ENCODE assay signal across 26 mouse cellular contexts in genomic region chr3:108810747-108811263, GRCm38 (mm10). TPM values are rescaled to one million over a fixed set of nuclear protein-coding genes. Genes with fewer than 3 reads are reported as not detected.
DNase-seq lines count a peak whose midpoint lies in the region; ATAC-seq lines count a peak whose summit lies in the region.
"Had no signal": no experiment of that assay in that cellular context is flagged by ENCODE, and none has a peak within 500 bp of the region (broad histone marks: within the 10 kb centered on the region; RNA-seq: fewer than 3 reads in every experiment).

No protein-coding gene starts in this region.

- H3K9ac ChIP-seq in hindbrain, embryonic 16.5 days (ENCODE audit: low read depth, low read length) = no peak overlapping the region
- H3K9ac ChIP-seq: embryonic facial prominence, embryonic 12.5 days; forebrain, embryonic 12.5 days; heart, embryonic 12.5 days; hindbrain, embryonic 12.5 days; limb, embryonic 13.5 days; liver, embryonic 12.5 days; neural tube, embryonic 12.5 days; stomach, embryonic 15.5 days had no signal

- no peaks in the 10 kb centered on the region for H3K9me3 ChIP-seq in hindbrain, embryonic 16.5 days (ENCODE audit: control insufficient read depth, low read length)
- H3K9me3 ChIP-seq: embryonic facial prominence, embryonic 12.5 days; forebrain, embryonic 12.5 days; heart, embryonic 12.5 days; hindbrain, embryonic 12.5 days; limb, embryonic 13.5 days; liver, embryonic 12.5 days; neural tube, embryonic 12.5 days; stomach, embryonic 15.5 days had no signal

- no peaks in the 10 kb centered on the region for H3K4me1 ChIP-seq in hindbrain, embryonic 16.5 days (ENCODE audit: control insufficient read depth, insufficient read depth, low read depth, low read length)
- H3K4me1 ChIP-seq: embryonic facial prominence, embryonic 12.5 days; forebrain, embryonic 12.5 days; hindbrain, embryonic 12.5 days; limb, embryonic 13.5 days; liver, embryonic 12.5 days; neural tube, embryonic 12.5 days; stomach, embryonic 15.5 days had no signal

- no peak overlapping the region for H3K27ac ChIP-seq in hindbrain, embryonic 16.5 days (ENCODE audit: low read depth, low read length)
- H3K27ac ChIP-seq: embryonic facial prominence, embryonic 12.5 days; forebrain, embryonic 12.5 days; hindbrain, embryonic 12.5 days; limb, embryonic 13.5 days; liver, embryonic 12.5 days; neural tube, embryonic 12.5 days; stomach, embryonic 15.5 days had no signal

- H3K27me3 ChIP-seq in hindbrain, embryonic 16.5 days (replicated peaks; ENCODE audit: control insufficient read depth, insufficient read depth, low read length) = no peaks in the 10 kb centered on the region
- H3K27me3 ChIP-seq: embryonic facial prominence, embryonic 12.5 days; forebrain, embryonic 12.5 days; heart, embryonic 12.5 days; hindbrain, embryonic 12.5 days; limb, embryonic 13.5 days; liver, embryonic 12.5 days; neural tube, embryonic 12.5 days; stomach, embryonic 15.5 days had no signal

- H3K36me3 ChIP-seq in hindbrain, embryonic 16.5 days (ENCODE audit: control insufficient read depth, insufficient read depth, low read length) = no peaks in the 10 kb centered on the region

- no peak overlapping the region for H3K4me3 ChIP-seq in hindbrain, embryonic 16.5 days (ENCODE audit: low read length)
- H3K4me3 ChIP-seq: embryonic facial prominence, embryonic 12.5 days; forebrain, embryonic 12.5 days; heart, embryonic 12.5 days; hindbrain, embryonic 12.5 days; limb, embryonic 13.5 days; liver, embryonic 12.5 days; neural tube, embryonic 12.5 days; stomach, embryonic 15.5 days had no signal

- 84% methylated on average over 4 of the region's 4 CpGs for WGBS in hindbrain, embryonic 16.5 days

- H3K4me2 ChIP-seq in hindbrain, embryonic 16.5 days (ENCODE audit: low read length) = no peak overlapping the region
- H3K4me2 ChIP-seq: embryonic facial prominence, embryonic 12.5 days; forebrain, embryonic 12.5 days; heart, embryonic 12.5 days; hindbrain, embryonic 12.5 days; limb, embryonic 13.5 days; liver, embryonic 12.5 days; neural tube, embryonic 12.5 days; stomach, embryonic 15.5 days had no signal

- no peak for ATAC-seq in hindbrain, embryonic 16.5 days
- ATAC-seq: liver, embryonic 12.5 days had no signal

- peak; percentile 16 for DNase-seq in adrenal gland, postnatal 25 days
- DNase-seq in adrenal gland, postnatal 10 days = no peak
- DNase-seq in kidney, adult 9 months = peak; percentile 34
- DNase-seq in kidney, postnatal 4 days = no peak
- peak; percentile 27 for DNase-seq in lung, postnatal 10 days
- DNase-seq in lung, postnatal 14 days = no peak
- DNase-seq in thymus, postnatal 10 days (ENCODE audit: low spot score in 2 of 2) = no peak
- DNase-seq: cerebellum, adult 18-20 months; cerebellum, postnatal 14 days; gastrocnemius, postnatal 14 days; heart, adult 18-20 months; heart, postnatal 10 days; kidney, adult 8-10 months; kidney, postnatal 25 days; midbrain, embryonic 14.5 days; thymus, adult 18-20 months; thymus, postnatal 4 days had no signal

RNA-seq across cellular contexts. Expression of gene Stxbp3, which starts 29.5 kb away (rescaled TPM):
- 45.0 and 63.2 TPM in 2 replicates for total RNA-seq in adrenal gland, postnatal 25 days (2021)
- total RNA-seq in adrenal gland, postnatal 10 days (2021) = 10 to 100 TPM; 40.2 to 46.6 TPM
- polyA plus RNA-seq in hindbrain, embryonic 16.5 days (2015; fragmentation: Nextera tagmentation; extraction: Ambion mirVana) = 16.7 and 17.3 TPM in 2 replicates

Comparison
In these comparisons a context has a peak if more than half of its experiments do, and no peak if none do; other contexts are left out.
1. DNase-seq: peak in adrenal gland, postnatal 25 days (single experiment), kidney, adult 9 months (single experiment) and lung, postnatal 10 days (single experiment); none in adrenal gland, postnatal 10 days (single experiment), kidney, postnatal 4 days (0 of 2), lung, postnatal 14 days (single experiment) and thymus, postnatal 10 days (0 of 2).